ENCODE assay signal across 8 mouse cellular contexts in the genomic region with DNA sequence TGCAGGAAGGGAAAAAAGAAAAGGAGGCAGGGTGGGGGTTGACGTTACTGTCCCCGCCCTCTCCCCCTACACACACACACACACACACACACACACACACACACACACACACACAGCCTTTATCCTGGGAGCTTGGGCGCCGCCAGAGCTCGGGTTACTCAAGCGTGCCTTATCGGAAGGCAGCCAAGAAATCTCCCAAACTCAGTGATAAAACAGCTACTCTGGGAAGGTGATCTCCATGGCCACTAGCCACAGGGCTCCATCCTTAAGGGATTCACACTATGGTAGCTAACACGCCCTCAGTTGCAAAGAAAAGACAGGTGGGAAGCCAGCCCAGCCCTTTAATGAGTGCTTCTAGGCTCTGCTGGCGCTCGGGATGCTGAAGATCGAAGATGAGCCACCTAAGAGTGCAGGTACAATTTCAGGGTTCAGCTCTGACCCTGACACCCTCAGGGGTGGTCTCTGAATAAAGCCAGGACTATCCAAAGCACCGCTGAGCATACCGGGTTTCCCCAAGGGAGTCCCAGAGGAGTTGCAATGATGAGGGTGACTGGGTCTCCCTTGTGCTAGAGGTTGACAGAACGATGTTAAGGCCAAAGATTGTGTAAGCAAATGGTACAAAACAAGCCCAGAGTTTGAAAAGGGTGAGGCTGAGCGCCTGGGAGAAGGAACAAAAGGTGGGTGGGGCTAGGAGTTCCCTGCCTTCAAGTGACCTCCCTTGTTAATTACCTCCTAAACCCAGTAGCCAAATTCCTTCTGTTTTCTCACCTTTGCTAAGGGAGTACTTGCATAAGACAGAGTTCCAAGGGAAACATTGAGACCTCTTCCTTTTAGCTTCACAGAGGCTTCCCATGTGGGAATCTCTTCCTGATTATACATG. TPM values are rescaled to one million over a fixed set of nuclear protein-coding genes. Genes with fewer than 3 reads are reported as not detected.
DNase-seq lines count a peak whose midpoint lies in the region; ATAC-seq lines count a peak whose summit lies in the region.
"Had no signal": no experiment of that assay in that cellular context is flagged by ENCODE, and none has a peak within 500 bp of the region (broad histone marks: within the 10 kb centered on the region; RNA-seq: fewer than 3 reads in every experiment).

No protein-coding gene starts in this region.

- peak overlapping the region; percentile 46 for H3K9ac ChIP-seq in neural tube, embryonic 11.5 days (ENCODE audit: low read length)

- H3K4me1 ChIP-seq in neural tube, embryonic 11.5 days (ENCODE audit: control insufficient read depth, insufficient read depth, low read length): no peaks in the 10 kb centered on the region

- H3K27me3 ChIP-seq in neural tube, embryonic 11.5 days (ENCODE audit: control insufficient read depth, insufficient read depth, low read length): peaks cover 3% of the 10 kb centered on the region; the same call in 1 of the 2 replicates

- peak overlapping the region; percentile 53 for H3K4me3 ChIP-seq in neural tube, embryonic 11.5 days (ENCODE audit: low read depth, low read length)

- WGBS in neural tube, embryonic 11.5 days: 2% methylated on average over 15 of the region's 15 CpGs

- H3K4me2 ChIP-seq in neural tube, embryonic 11.5 days (ENCODE audit: low read depth): peak overlapping the region; percentile 85

- H3K36me3 ChIP-seq in neural tube, embryonic 11.5 days (ENCODE audit: control insufficient read depth, insufficient read depth, low read length): no peaks in the 10 kb centered on the region

- ATAC-seq in neural tube, embryonic 11.5 days (ENCODE audit: insufficient read depth, low FRiP score, low TSS enrichment): peak; percentile 78

- intact Hi-C loops in gastrocnemius, postnatal 36 days (cut with DNase I): no loop called here

- no peaks in the 10 kb centered on the region for H3K9me3 ChIP-seq in neural tube, embryonic 11.5 days (ENCODE audit: control insufficient read depth, low read length)

- DNase-seq in ES-CJ7 (ENCODE audit: low read depth, low spot score): peak; percentile 67
- peak; percentile 5 for DNase-seq in cerebellum, adult 9-11 months
- peak; percentile 44 to 55 for DNase-seq in frontal cortex, postnatal 36 days (ENCODE audit: low spot score in 2 of 2)
- DNase-seq in layer of hippocampus, postnatal 25 days (ENCODE audit: extremely low spot score in 1 of 2, low spot score in 1 of 2): peak; percentile 17 to 18
- peak; percentile 26 for DNase-seq in neural tube, embryonic 11.5 days (ENCODE audit: low spot score)
- no peak for DNase-seq in adrenal gland, postnatal 4 days (ENCODE audit: low spot score in 2 of 2)
- DNase-seq in gastrocnemius, postnatal 36 days: no peak

- H3K27ac ChIP-seq in neural tube, embryonic 11.5 days (ENCODE audit: low read depth, low read length): no peak overlapping the region

RNA-seq across cellular contexts. Expression of a gene that starts 0.7 kb away (rescaled TPM):
- 10 to 100 TPM; 29.3 to 43.8 TPM for total RNA-seq in layer of hippocampus, postnatal 25 days (2021)
- polyA plus RNA-seq in neural tube, embryonic 11.5 days (2014; fragmentation: Nextera tagmentation; extraction: Ambion mirVana): 1.1 and 1.4 TPM in 2 replicates
- total RNA-seq in adrenal gland, postnatal 4 days (2021): under 1 TPM; 0.64 to 0.99 TPM
- under 1 TPM; 0.10 to 0.27 TPM for total RNA-seq in gastrocnemius, postnatal 36 days (2021)
- total RNA-seq: neutrophil, adult 5-6 weeks had no signal

Comparison
In these comparisons a context has a peak if more than half of its experiments do, and no peak if none do; other contexts are left out.
1. DNase-seq: peak in ES-CJ7 (single experiment), cerebellum, adult 9-11 months (single experiment), frontal cortex, postnatal 36 days (2 of 2), layer of hippocampus, postnatal 25 days (2 of 2) and neural tube, embryonic 11.5 days (single experiment); none in adrenal gland, postnatal 4 days (0 of 2) and gastrocnemius, postnatal 36 days (0 of 2).
2. RNA of a gene that starts 0.7 kb away (total RNA-seq): 29.3 to 43.8 TPM in layer of hippocampus, postnatal 25 days; 0.64 to 0.99 TPM in adrenal gland, postnatal 4 days and 0.10 to 0.27 TPM in gastrocnemius, postnatal 36 days; every median in the first group is over 10 times any median in the second.